Mouse (Mus musculus): ENCODE measurements around the gene Pdzrn3. TPM values are rescaled to one million over a fixed set of nuclear protein-coding genes. Genes with fewer than 3 reads are reported as not detected.

The Pdzrn3 gene
- polyA plus RNA-seq, 1 experiment from 2014 or later, result 5.5 TPM

DNA sequence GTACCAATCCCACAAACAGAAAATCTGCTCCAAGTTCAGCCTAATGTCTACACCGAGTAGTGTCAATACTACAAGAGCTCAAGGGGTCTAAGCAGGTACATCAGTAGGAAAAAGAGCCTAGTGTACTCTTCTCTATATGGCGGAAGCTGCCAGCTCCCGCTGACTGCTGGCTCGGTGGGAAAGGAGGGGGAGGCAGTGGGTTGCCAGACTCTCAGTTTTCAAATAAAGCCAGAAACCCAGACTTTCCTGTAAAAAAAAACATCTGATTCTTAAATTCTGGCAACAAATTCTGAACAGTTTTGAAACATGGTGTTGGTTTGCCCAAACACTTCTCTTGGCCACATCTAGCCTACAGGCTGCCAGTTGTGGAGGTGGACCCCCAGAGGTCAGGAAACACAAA is 88.3 kb downstream of the Pdzrn3 start:
- 80% methylated on average over 4 of the region's 4 CpGs for WGBS
- no peak overlapping the region for H3K4me3 ChIP-seq (ENCODE audit: low read depth, low read length)
- no peaks in the 10 kb centered on the region for H3K9me3 ChIP-seq (ENCODE audit: control insufficient read depth)
- H3K27me3 ChIP-seq (replicated peaks; ENCODE audit: control insufficient read depth, insufficient read depth, low read length), result no peaks in the 10 kb centered on the region
- no peaks in the 10 kb centered on the region for H3K36me3 ChIP-seq (ENCODE audit: control insufficient read depth, insufficient read depth)
- H3K4me2 ChIP-seq (replicated peaks; ENCODE audit: low read depth), result no peak overlapping the region
- ATAC-seq, result no peak
- no peak for TF ChIP-seq CTCF (IDR thresholded peaks at IDR 0.05; ENCODE audit: low read depth)
- H3K27ac ChIP-seq (ENCODE audit: low read depth, low read length), result no peak overlapping the region
- no peak overlapping the region for H3K9ac ChIP-seq (ENCODE audit: low read depth, low read length)
- H3K4me1 ChIP-seq (replicated peaks; ENCODE audit: control insufficient read depth, insufficient read depth, low read length), result 0 out of 2 replicates have a peak, but pooled peaks cover 4% of the 10 kb centered on the region

DNA sequence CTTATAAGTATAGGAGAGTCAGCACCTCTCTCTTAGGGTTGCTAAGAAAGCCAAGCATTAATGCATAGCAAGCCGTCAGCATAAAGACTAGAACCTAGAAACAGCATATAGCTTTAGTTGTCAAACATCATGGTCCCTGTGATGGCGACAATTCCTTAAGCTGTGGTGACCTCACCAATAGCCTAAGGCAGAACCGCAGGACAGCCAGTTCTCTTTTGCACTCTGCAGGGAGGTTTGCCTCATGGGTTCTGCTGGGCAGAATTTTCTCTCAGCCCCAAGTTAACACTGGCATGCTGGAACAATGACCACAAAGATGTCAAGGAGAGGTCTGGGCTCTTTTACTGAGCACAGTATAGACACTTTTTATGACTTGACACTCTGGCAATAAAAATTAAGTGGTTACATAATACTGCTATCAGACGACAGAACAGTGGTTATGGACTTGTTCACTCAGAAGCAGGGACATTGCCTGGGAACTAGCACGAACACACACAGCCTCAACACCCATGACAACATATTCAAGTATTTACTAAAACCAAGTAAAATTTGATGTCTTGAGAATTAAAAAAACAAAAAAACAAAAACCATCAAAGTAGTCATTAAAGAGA is 90.0 kb downstream of the Pdzrn3 start:
- H3K27me3 ChIP-seq (replicated peaks; ENCODE audit: control insufficient read depth, insufficient read depth, low read length), result no peaks in the 10 kb centered on the region
- H3K9me3 ChIP-seq (ENCODE audit: control insufficient read depth), result no peaks in the 10 kb centered on the region
- H3K9ac ChIP-seq (ENCODE audit: low read depth, low read length), result no peak overlapping the region
- no peak for TF ChIP-seq CTCF (IDR thresholded peaks at IDR 0.05; ENCODE audit: low read depth)
- no peak overlapping the region for H3K4me3 ChIP-seq (ENCODE audit: low read depth, low read length)
- 0 out of 2 replicates have a peak, but pooled peaks cover 4% of the 10 kb centered on the region for H3K4me1 ChIP-seq (replicated peaks; ENCODE audit: control insufficient read depth, insufficient read depth, low read length)
- WGBS, result 40% methylated on average over 5 of the region's 5 CpGs
- H3K4me2 ChIP-seq (replicated peaks; ENCODE audit: low read depth), result no peak overlapping the region
- H3K27ac ChIP-seq (ENCODE audit: low read depth, low read length), result no peak overlapping the region
- ATAC-seq, result no peak
- no peaks in the 10 kb centered on the region for H3K36me3 ChIP-seq (ENCODE audit: control insufficient read depth, insufficient read depth)

DNA sequence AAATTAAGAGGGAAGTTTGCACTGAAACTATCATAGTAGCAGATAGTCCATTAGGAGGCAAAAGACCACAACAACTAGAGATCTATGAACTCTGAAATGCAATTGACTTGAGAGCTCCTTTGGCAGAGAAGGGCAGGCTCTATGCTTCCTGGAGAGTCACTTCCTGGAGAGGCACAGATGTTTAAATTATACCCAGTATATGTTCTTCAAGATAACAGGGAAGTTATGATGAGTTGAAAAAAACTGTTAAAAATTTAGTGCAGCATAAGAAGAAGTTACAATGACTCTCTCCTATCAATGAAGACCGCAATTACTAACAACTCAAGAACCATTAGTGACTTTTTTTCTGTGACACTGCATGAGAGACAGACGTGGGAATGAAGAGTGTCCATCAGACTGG is 90.6 kb downstream of the Pdzrn3 start:
- Histone ChIP-seq H3K27me3 (replicated peaks; ENCODE audit: control insufficient read depth, insufficient read depth, low read length) (no peaks in the 10 kb centered on the region), H3K9ac (ENCODE audit: low read depth, low read length) (no peak overlapping the region), H3K36me3 (ENCODE audit: control insufficient read depth, insufficient read depth) (no peaks in the 10 kb centered on the region), H3K4me1 (replicated peaks; ENCODE audit: control insufficient read depth, insufficient read depth, low read length) (0 out of 2 replicates have a peak, but pooled peaks cover 4% of the 10 kb centered on the region), H3K4me3 (ENCODE audit: low read depth, low read length) (no peak overlapping the region), H3K9me3 (ENCODE audit: control insufficient read depth) (no peaks in the 10 kb centered on the region), H3K27ac (ENCODE audit: low read depth, low read length) (no peak overlapping the region), H3K4me2 (replicated peaks; ENCODE audit: low read depth) (no peak overlapping the region)
- 55% methylated on average over 2 of the region's 2 CpGs for WGBS
- no peak for ATAC-seq
- no peak for TF ChIP-seq CTCF (IDR thresholded peaks at IDR 0.05; ENCODE audit: low read depth)

DNA sequence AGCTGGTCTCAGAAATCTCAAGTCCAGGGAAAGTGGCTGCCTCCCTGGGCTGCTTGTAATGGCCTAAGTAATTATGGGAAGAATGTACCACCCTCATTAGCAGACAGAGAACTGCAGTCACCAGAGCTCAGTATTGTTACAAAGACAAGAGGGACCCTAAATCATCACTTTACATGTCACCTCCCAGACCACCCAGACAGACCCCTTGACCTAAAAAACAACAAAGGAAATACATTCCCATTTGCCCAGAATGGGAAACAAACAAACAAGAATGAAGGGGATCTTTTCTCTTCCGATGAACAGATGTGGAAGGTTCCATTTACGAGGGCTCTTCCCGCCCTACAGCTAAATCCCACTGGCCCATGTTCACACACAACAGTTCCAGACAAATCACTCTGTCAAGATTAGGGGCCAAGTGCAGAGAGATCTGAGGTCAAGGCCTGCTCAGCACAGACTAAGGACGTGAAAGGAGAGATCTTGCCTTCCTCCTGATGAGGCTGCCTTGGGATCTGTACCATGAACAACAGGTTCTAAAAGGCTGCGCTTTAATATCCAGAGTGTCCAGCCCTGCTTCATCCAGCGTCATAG is 93.2 kb downstream of the Pdzrn3 start:
- Histone ChIP-seq H3K4me1 (replicated peaks; ENCODE audit: control insufficient read depth, insufficient read depth, low read length) (0 out of 2 replicates have a peak, but pooled peaks cover 7% of the 10 kb centered on the region), H3K4me3 (ENCODE audit: low read depth, low read length) (no peak overlapping the region), H3K4me2 (replicated peaks; ENCODE audit: low read depth) (no peak overlapping the region), H3K9me3 (ENCODE audit: control insufficient read depth) (no peaks in the 10 kb centered on the region), H3K36me3 (ENCODE audit: control insufficient read depth, insufficient read depth) (no peaks in the 10 kb centered on the region), H3K27ac (ENCODE audit: low read depth, low read length) (no peak overlapping the region), H3K27me3 (replicated peaks; ENCODE audit: control insufficient read depth, insufficient read depth, low read length) (no peaks in the 10 kb centered on the region), H3K9ac (ENCODE audit: low read depth, low read length) (no peak overlapping the region)
- TF ChIP-seq CTCF (IDR thresholded peaks at IDR 0.05; ENCODE audit: low read depth), result no peak
- ATAC-seq, result no peak
- WGBS, result 68% methylated on average over 6 of the region's 6 CpGs

DNA sequence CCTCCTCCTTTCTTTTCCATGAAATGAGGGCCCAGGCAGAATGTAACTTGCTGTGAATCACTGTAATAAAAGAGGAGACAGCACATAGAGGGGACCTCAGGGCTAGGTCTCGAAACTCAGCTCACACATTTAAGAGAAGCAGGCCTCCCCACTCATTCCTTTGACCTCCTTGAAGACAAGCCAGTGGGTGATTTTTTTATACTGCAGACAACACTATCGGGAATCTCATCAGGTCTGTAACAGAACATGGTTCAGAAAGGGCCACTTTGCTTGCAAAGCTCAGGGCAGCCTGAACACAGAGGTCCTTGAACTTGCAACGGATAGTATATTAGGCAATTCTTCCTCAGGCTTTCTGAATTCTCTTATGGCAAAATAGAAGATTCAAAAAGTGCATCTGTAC is 93.8 kb downstream of the Pdzrn3 start:
- H3K36me3 ChIP-seq (ENCODE audit: control insufficient read depth, insufficient read depth), result no peaks in the 10 kb centered on the region

DNA sequence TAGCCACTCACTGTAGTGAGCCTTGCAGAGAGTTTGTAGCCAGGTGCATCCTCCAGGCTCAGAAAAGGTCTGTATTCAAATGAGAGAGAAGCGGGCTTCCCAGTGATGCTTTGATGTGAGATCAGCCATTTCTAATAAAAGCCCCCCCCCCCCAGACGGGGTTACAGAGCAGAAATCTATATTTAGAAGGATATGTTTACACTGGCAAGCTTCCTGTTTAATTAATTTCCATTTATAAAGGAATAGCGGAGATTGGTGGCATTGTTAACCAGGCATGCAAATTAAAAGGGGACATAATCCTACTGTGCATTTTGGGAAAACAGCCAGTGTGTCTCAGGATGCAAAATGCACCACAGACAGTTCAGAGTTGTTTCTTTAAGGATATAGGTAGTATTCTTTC is 96.1 kb downstream of the Pdzrn3 start:
- H3K36me3 ChIP-seq (ENCODE audit: control insufficient read depth, insufficient read depth), result no peaks in the 10 kb centered on the region
- H3K9ac ChIP-seq (ENCODE audit: low read depth, low read length), result no peak overlapping the region
- H3K4me1 ChIP-seq (replicated peaks; ENCODE audit: control insufficient read depth, insufficient read depth, low read length), result 0 out of 2 replicates have a peak, but pooled peaks cover 3% of the 10 kb centered on the region
- H3K4me2 ChIP-seq (replicated peaks; ENCODE audit: low read depth), result no peak overlapping the region
- no peaks in the 10 kb centered on the region for H3K9me3 ChIP-seq (ENCODE audit: control insufficient read depth)
- no peaks in the 10 kb centered on the region for H3K27me3 ChIP-seq (replicated peaks; ENCODE audit: control insufficient read depth, insufficient read depth, low read length)
- no peak overlapping the region for H3K27ac ChIP-seq (ENCODE audit: low read depth, low read length)
- no peak for TF ChIP-seq CTCF (IDR thresholded peaks at IDR 0.05; ENCODE audit: low read depth)
- no peak for ATAC-seq
- no peak overlapping the region for H3K4me3 ChIP-seq (ENCODE audit: low read depth, low read length)
- 58% methylated on average over 3 of the region's 3 CpGs for WGBS

More for the DNA sequence above, 93.8 kb downstream of the Pdzrn3 start:
- Histone ChIP-seq H3K9me3 (ENCODE audit: control insufficient read depth) (no peaks in the 10 kb centered on the region), H3K4me1 (replicated peaks; ENCODE audit: control insufficient read depth, insufficient read depth, low read length) (0 out of 2 replicates have a peak, but pooled peaks cover 8% of the 10 kb centered on the region), H3K4me3 (ENCODE audit: low read depth, low read length) (no peak overlapping the region), H3K4me2 (replicated peaks; ENCODE audit: low read depth) (no peak overlapping the region), H3K27ac (ENCODE audit: low read depth, low read length) (no peak overlapping the region), H3K9ac (ENCODE audit: low read depth, low read length) (no peak overlapping the region), H3K27me3 (replicated peaks; ENCODE audit: control insufficient read depth, insufficient read depth, low read length) (no peaks in the 10 kb centered on the region)
- WGBS, result 56% methylated on average over 3 of the region's 3 CpGs
- ATAC-seq, result no peak
- TF ChIP-seq CTCF (IDR thresholded peaks at IDR 0.05; ENCODE audit: low read depth), result no peak
